Mouse (Mus musculus) layer of hippocampus, postnatal 25 days (tissue): Measurements from ENCODE around the gene Taf11. TPM values are rescaled to one million over a fixed set of nuclear protein-coding genes. Genes with fewer than 3 reads are reported as not detected.

Experiments
- DNase-seq, 2 experiments: peaks; one replicate each; pipeline ENCODE4 v3.0.0; 2022; ENCODE audit warnings: mixed read lengths in 2 of 2, low spot score in 1 of 2; ENCODE audit errors: extremely low spot score in 1 of 2
- total RNA-seq, 2 experiments: library from RNA; stranded (reverse); gene quantifications; 2 replicates each; pipeline ENCODE4 v1.2.3; 2021

Taf11 gene
- total RNA-seq, 2 experiments from 2014 or later, result 34.8 to 39.3 TPM

DNA sequence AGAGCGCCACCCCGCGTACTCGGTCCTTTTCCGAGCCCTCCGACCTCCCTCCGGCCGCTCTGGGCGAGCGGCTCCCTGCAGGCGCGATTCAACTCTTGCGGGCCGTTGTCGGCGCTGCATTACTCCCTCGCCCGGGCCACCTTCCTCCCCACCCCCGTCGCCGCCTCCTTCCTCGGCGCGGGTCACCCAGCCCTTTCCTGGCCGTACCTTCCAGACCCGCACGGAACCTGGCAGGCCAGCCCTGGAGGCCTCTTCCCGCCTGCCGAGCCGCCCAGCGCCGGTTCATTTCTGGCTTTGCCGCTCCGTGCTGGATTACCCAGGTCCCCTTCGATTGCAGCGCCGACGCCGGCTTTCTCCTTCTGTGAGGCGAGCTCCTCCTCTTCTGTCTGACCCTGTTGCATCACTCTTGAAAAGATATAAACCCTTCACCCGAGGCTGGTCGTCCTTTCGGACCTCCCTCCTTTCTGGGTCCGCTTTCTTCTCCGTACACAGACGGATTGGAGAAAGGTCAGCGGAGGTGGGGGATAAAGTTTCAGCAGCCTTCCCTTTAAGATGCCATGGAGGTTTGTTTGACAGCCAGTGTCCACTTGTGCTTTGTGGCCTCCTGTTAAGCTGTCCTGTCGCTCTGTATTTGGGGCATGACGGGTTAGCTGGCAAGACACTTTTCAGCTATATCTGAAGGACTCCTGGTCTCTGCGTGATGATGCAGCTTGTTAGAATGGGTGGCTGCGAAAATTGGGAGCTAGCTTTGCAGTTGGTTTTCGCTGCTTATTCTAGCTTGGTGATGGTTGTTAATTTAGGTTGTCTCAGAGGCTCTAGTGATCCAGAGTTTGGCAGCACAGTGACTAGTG is 52.6 kb downstream of the Taf11 start:
- DNase-seq, result peak in 1 of 2 experiments; percentile 36

DNA sequence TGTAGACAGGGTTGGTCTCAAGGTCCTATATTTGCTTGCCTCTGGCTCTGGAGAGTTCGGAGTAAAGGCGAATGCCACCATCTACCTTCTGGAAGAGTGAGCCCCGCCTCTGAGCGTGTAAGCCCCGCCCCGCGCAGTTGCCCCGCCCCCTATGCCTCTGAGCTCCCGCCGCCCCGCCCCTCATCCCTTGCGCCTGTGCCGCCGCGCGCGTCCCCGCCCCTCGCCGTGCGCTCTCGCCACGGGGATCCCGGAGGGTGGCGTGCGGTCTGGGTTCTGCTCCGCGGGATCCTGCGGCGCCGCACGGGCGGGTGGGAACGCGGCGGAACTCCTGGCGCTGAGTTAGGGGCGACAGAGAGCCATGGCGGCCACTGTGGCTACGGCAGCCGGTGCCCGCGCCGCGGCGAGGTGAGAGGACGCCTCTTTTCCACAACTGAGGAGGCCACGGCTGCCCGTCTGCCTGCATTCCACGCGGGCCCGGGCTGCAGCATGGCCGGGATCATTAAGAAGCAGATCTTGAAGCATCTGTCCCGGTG is 53.3 kb downstream of the Taf11 start, which contains the start of gene Uhrf1bp1:
Gene Uhrf1bp1 (plus strand): TSS at position 177 of the 533 bp plus-strand sequence.
- DNase-seq, result peak; percentile 66 to 73

Other genes with a start within 250 kb of the Taf11 start
- not detected for gene Spdef, start 180.9 kb downstream of the Taf11 start, total RNA-seq
- gene D17Wsu92e, start 89.2 kb downstream of the Taf11 start, total RNA-seq, result 100 to 1,000 TPM; 173 to 183 TPM
- gene Snrpc, start 71.7 kb downstream of the Taf11 start, total RNA-seq, result 10 to 100 TPM; 61.5 TPM
- gene Uhrf1bp1, start 53.4 kb downstream of the Taf11 start, total RNA-seq, result 10 to 100 TPM; 16.3 to 16.5 TPM
- gene Anks1, start 538 bp downstream of the Taf11 start, total RNA-seq, result 10 to 100 TPM; 34.5 to 42.9 TPM
- 1 to 10 TPM; 1.2 to 1.3 TPM for gene Tcp11, start 170.8 kb upstream of the Taf11 start, total RNA-seq
- 1 to 10 TPM; 1.0 to 1.1 TPM for gene Scube3, start 232.3 kb upstream of the Taf11 start, total RNA-seq